Mouse (Mus musculus) G1E (cell line): ENCODE measurements around the gene Thada. TPM values are rescaled to one million over a fixed set of nuclear protein-coding genes. Genes with fewer than 3 reads are reported as not detected.
"Not testable (repeated sequence)": the region's sequence is repeated elsewhere in the genome, so short reads cannot be mapped to it uniquely, and the experiment has no call there.

Source experiments
- ATAC-seq: 2 replicates; pipeline ENCODE4 v1.8.0; 2016; ENCODE audit warnings: mild to moderate bottlenecking; ENCODE audit not compliant: insufficient number of reproducible peaks, poor library complexity, low FRiP score, severe bottlenecking; ENCODE audit errors: extremely low read depth
- DNase-seq: peaks from one replicate; pipeline ENCODE4 v3.0.0; 2012; ENCODE audit warnings: low spot score
- H3K27me3 ChIP-seq: 2 replicates; pipeline ENCODE4 v1.6.1; 2012; ENCODE audit warnings: mild to moderate bottlenecking, low read length, inconsistent platforms; ENCODE audit not compliant: insufficient read depth
- H3K36me3 ChIP-seq: replicated peaks from 2 replicates; pipeline ENCODE3; 2012; ENCODE audit warnings: mild to moderate bottlenecking, inconsistent platforms
- H3K4me1 ChIP-seq: 2 replicates; pipeline ENCODE4 v1.6.1; 2012; ENCODE audit warnings: low read depth, low read length, inconsistent platforms, mixed read lengths; ENCODE audit not compliant: insufficient read depth
- H3K4me3 ChIP-seq: 2 replicates; pipeline ENCODE4 v1.5.1; 2012; ENCODE audit warnings: low read depth, mild to moderate bottlenecking, inconsistent platforms, low read length, moderate library complexity, mixed read lengths
- H3K9me3 ChIP-seq: replicated peaks from 2 replicates; pipeline ENCODE4 v1.6.1; 2012; ENCODE audit warnings: inconsistent platforms
- CTCF ChIP-seq: IDR thresholded peaks from 2 replicates; pipeline ENCODE4 v1.5.1; 2012; ENCODE audit warnings: low read depth, low read length, inconsistent platforms, mixed read lengths
- GATA1 ChIP-seq: IDR thresholded peaks from 2 replicates; pipeline ENCODE4 v1.6.1; 2012; ENCODE audit warnings: borderline replicate concordance, low read length, inconsistent platforms, mixed read lengths
- GATA2 ChIP-seq: IDR thresholded peaks from 2 replicates; pipeline ENCODE4 v1.6.1; 2012; ENCODE audit warnings: low read depth, low read length, inconsistent platforms, borderline replicate concordance
- POLR2AphosphoS5 ChIP-seq: IDR thresholded peaks from 2 replicates; pipeline ENCODE4 v1.6.1; 2012; ENCODE audit warnings: low read depth, low read length, inconsistent platforms; ENCODE audit not compliant: insufficient replicate concordance
- TAL1 ChIP-seq: conservative IDR thresholded peaks from 2 replicates; pipeline ENCODE4 v1.6.1; 2012; ENCODE audit warnings: low read depth, low read length, inconsistent platforms, mixed read lengths
- polyA plus RNA-seq: library from polyadenylated mRNA; stranded (reverse); fragments of >175 nt; gene quantifications from 2 replicates; pipeline ENCODE4 v1.2.3, GENCODE M21; 2012
- total RNA-seq, 2 experiments: library from RNA; stranded (forward) in 1 of 2; stranded (reverse) in 1 of 2; fragments of 200-1000 nt in 1 of 2; fragments of >200 nt in 1 of 2; fragmentation: Nextera tagmentation in 1 of 2; gene quantifications; 2 replicates each; pipeline ENCODE4 v1.2.3; 2014 to 2017

Thada gene
- total and polyA plus RNA-seq, 3 experiments, result 2.8 to 55.2 (median 28.1) TPM

DNA sequence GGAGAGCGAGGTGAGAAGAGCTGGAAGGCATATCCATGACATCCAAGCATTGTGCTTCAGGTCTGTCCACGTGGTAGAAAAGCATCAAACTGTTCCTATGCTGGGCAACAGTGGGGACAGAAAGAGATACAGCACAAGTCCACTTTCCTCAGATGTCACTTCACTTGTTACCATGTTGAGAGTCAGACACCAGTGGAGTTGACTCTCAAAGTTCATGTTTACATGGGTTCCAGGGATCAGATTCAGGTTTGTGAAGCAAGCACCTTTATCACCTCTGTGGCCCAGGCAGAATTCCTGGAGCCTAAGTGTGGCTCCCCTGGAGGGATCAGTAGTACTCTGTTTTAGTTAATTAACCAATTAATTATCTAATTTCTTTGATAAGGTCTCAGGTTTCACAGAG lies 232.2 kb downstream of the Thada start:
- H3K4me3 ChIP-seq, result no peak overlapping the region
- H3K4me1 ChIP-seq, result peaks cover 8% of the 10 kb centered on the region; the same call in 1 of the 2 replicates
- no peaks in the 10 kb centered on the region for H3K27me3 ChIP-seq
- TF ChIP-seq GATA1 (no peak), CTCF (no peak), GATA2 (no peak), TAL1 (no peak), POLR2AphosphoS5 (no peak)
- DNase-seq (no peak), ATAC-seq (no peak)
- H3K9me3 ChIP-seq, result peaks cover 3% of the 10 kb centered on the region; the same call in 1 of the 2 replicates
- peaks cover 89% of the 10 kb centered on the region for H3K36me3 ChIP-seq

DNA sequence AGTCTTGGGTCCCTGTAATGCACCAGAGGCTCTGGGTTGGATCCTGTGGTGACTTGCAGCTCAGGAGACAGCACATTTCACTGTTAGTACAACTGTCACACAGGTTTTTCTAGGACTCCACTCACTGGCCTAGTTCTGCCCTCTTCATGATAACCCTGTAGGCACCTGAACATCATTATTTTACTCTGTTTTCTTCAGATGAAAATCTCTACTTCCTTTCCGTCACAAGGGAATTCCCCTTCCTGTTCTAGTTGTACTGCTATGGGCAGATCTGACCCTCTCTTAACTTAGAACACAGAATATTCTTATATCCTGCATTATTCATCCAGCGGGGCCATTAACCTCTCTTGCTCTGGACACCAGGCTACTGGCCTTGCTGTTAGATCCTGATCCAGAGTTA lies 234.6 kb downstream of the Thada start:
- peaks cover 3% of the 10 kb centered on the region; the same call in 1 of the 2 replicates for H3K9me3 ChIP-seq
- no peaks in the 10 kb centered on the region for H3K27me3 ChIP-seq
- no peak for TF ChIP-seq GATA1
- TF ChIP-seq TAL1, result no peak
- TF ChIP-seq CTCF, result no peak
- TF ChIP-seq GATA2, result no peak
- TF ChIP-seq POLR2AphosphoS5, result no peak
- ATAC-seq (no peak), DNase-seq (no peak)
- H3K36me3 ChIP-seq, result peaks cover 90% of the 10 kb centered on the region
- peaks cover 8% of the 10 kb centered on the region; the same call in 1 of the 2 replicates for H3K4me1 ChIP-seq
- H3K4me3 ChIP-seq, result no peak overlapping the region

DNA sequence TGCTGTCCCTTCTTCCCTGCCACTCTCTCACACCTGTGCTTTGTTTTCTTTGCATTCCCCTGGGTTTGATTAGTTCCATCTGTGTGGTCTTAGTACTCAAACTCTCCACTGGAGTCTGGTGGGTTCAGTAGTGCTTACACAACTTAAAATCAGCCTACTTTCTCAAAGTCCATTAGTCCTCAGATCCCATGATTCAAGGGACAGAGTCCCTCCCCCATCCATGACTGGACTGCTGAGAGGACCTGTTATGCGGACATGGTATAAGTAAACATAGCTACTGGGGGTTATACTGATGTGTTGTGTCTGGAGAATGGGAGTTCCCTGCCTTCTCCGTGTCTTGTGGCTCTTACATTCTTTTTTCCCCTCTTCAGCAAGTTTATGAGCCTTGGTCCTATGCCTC lies 237.8 kb downstream of the Thada start:
- no peaks in the 10 kb centered on the region for H3K27me3 ChIP-seq
- DNase-seq, result no peak
- ATAC-seq, result no peak

DNA sequence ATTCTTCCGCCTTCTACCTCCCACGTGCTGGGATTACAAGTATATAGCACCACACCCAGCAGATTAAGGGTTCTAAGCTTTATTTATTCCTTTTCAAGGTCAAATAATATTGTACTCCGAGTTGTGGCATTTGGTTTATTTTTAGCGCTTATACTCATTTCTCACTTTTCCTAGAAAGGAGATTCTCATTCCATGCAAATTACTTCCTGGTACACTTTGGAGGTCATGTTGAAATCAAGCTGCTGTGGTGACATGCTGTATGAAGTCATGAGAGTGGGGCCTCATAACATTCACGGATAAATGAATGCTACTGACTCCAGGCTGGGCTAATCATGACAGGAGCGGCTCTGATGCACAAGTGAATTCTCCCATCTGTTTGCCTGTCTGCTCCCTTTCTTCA lies 239.3 kb downstream of the Thada start:
- ATAC-seq, result no peak
- no peak overlapping the region for H3K4me3 ChIP-seq
- H3K36me3 ChIP-seq, result peaks cover 97% of the 10 kb centered on the region
- H3K4me1 ChIP-seq, result no peaks in the 10 kb centered on the region; the same call in 1 of the 2 replicates
- no peaks in the 10 kb centered on the region for H3K27me3 ChIP-seq
- no peaks in the 10 kb centered on the region for H3K9me3 ChIP-seq
- no peak for TF ChIP-seq GATA1
- no peak for TF ChIP-seq POLR2AphosphoS5
- TF ChIP-seq TAL1, result no peak
- no peak for TF ChIP-seq GATA2
- TF ChIP-seq CTCF, result no peak
- DNase-seq, result no peak

More for the DNA sequence above, 237.8 kb downstream of the Thada start:
- Histone ChIP-seq H3K9me3 (no peaks in the 10 kb centered on the region), H3K4me1 (no peaks in the 10 kb centered on the region; the same call in 1 of the 2 replicates), H3K4me3 (no peak overlapping the region), H3K36me3 (peaks cover 96% of the 10 kb centered on the region)
- TF ChIP-seq CTCF (no peak), GATA1 (no peak), TAL1 (no peak), GATA2 (no peak), POLR2AphosphoS5 (no peak)

DNA sequence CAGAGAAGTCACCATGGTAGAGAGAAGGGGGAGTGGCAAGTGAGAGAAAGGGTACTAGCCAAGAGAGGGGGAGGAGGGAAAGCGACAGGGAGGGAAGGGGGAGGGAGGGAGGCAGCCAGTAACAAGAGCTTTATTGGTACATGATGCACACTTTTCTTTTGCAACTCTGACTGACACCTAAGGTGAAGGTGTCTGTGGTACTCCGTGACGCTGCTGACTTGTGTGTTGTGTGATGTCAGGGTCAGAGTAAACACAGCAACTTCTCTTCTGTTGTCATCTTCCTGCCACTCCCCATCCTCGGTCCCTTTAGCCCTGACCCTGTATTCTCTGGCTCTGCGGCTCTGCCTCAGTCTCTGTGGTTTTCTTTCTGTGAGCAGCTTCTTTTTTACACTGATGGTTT lies 239.8 kb downstream of the Thada start:
- DNase-seq (no peak), ATAC-seq (no peak)
- TF ChIP-seq GATA1, result no peak
- TF ChIP-seq TAL1, result no peak
- no peak for TF ChIP-seq GATA2
- TF ChIP-seq CTCF, result no peak
- no peak for TF ChIP-seq POLR2AphosphoS5
- Histone ChIP-seq H3K9me3 (no peaks in the 10 kb centered on the region), H3K36me3 (peaks cover 97% of the 10 kb centered on the region), H3K27me3 (no peaks in the 10 kb centered on the region), H3K4me1 (no peaks in the 10 kb centered on the region; the same call in 1 of the 2 replicates), H3K4me3 (no peak overlapping the region)

DNA sequence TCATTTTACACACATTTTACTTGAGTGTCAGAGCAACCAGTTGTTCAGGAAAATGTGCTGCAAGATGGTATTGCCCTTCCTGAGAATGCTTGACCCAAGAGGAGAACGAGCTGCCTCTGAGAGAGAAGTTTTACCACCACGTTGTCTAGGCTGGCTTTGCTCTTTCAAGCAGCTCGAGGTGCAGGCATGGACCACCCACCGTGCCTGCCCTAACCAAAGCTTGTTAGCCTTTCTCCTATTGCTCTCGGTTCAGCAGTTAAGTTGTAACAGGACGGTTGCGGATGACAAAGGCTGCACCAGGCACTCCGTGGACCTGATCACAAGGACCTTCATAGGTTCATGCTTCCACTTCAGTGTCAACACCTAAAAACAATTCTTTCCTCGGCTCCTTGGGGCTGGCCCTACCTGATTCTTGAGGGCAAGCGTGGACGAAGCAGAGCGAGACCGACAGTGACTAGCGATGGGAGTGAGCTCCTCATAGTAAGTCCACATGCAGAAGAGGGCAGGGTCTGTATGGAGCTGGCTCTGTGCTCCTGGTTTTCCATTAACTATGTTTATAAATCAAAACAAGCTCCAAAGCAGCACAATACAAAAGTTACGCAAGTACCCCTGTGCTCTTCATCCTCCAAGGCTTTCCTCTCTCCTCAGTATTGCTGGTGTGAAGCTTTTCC lies 241.7 kb downstream of the Thada start:
- peaks cover 97% of the 10 kb centered on the region for H3K36me3 ChIP-seq
- no peak overlapping the region for H3K4me3 ChIP-seq
- no peaks in the 10 kb centered on the region for H3K9me3 ChIP-seq
- no peaks in the 10 kb centered on the region; the same call in 1 of the 2 replicates for H3K4me1 ChIP-seq
- no peak for DNase-seq
- TF ChIP-seq CTCF, result no peak
- TF ChIP-seq TAL1, result no peak
- TF ChIP-seq GATA1, result no peak
- no peak for TF ChIP-seq POLR2AphosphoS5
- TF ChIP-seq GATA2, result no peak
- H3K27me3 ChIP-seq, result no peaks in the 10 kb centered on the region
- no peak for ATAC-seq

DNA sequence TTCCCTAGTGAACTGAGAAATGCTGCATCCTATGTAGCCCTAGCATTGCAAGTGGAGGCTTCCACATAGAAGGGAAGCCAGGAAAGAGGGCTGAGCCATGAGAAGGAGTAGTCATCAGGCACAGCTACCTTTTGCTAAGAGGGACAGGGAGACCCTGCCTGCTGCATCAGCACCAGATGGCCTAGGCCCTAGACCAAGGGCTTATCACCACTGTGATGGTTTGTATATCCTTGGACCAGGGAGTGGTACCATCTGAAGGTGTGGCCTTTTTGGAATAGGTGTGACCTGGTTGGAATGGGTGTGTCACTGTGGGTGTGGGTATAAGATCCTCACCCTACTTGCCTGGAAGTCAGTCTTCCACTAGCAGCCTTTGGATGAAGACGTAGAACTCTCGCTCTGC lies 247.2 kb downstream of the Thada start:
- not testable (repeated sequence) for H3K9me3 ChIP-seq, H3K27me3 ChIP-seq, ATAC-seq, H3K4me3 ChIP-seq, H3K4me1 ChIP-seq, DNase-seq
- H3K36me3 ChIP-seq, result peaks cover 93% of the 10 kb centered on the region
